Mouse (Mus musculus): ENCODE data around the gene Gm20388.

The Gm20388 gene

DNA sequence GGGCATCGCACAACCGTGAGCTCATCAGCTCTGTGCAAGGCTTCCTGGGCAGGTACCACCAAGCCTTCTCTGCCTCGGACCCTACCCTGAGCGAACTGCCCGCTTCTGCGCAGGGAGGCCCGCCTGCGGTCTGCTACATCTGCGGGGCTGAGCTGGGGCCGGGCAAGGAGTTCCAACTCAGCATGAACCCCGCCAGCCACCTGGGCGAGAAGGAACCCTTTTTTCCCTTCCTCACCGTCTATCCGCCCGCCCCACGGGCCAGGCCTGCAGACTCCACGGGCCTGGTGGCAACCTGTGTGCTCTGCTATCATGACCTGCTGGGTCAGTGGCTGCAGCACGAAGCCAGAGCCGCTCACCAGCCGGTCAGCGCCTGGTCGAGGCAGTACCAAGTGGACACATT, 319.4 kb downstream of the Gm20388 start:
- no peak for DNase-seq (ENCODE audit: low spot score)

DNA sequence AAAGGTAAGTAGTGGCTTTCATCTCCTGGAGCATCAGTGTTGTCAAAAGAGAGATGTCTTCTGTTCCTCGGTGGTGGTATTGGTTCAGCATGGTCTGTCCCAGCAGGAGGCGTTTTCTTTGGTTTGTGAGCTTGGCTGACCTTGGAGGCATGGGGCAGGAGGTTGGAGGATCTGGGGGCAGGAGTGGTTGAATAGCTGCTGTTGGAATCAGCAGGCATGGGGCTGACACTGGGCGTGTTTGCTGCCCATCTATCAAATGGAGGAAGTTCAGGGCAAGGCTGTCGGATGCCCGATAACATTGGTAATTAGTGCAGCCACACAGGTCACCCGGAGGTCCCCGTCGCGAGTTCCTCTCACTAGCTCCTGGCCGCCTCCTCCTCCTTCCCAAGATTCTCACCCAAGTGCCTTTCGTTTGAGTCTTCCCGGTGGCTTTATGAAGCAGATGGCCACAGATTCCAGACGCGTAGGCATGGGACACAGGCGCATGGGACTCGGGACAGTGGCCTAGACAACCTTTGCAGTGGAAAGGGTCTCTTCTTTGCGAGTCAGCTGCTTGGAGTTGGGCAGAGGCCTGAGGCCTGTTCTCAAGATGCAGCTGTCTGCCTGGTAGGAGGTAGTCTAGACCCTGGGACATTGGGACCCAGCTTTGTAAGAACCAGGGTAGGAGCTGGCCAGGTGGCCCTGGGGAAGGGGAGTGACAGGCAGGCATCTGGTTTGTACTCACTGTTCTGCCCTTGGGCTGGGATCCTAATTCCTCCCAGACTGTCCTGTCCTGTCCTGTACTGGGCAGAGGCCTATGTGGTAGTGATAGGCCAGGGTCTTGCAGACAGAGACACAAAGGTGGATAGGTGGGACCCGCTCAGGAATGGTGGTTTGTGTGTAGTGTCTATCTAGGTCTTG, 320.3 kb downstream of the Gm20388 start:
- no peak for DNase-seq (ENCODE audit: low spot score)

DNA sequence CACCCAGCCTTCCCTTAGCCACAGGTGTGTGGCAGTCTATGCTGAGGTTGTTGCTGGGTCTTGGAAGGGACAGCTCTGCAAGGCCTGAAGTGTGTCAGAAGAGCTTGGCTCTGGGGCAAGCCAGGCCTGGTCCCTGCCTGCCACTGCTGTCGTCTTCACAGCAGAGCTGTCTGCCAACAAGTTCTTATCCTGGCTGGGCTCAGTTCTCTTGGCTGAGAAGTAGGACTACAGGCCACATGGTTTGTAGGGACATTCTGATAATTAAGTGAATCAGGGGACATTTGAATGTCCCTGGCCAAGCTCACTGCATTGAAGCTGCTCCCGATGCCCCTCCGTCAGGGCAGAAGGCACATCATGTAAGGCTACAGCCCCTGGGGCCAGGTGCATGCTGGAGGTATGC, 321.2 kb downstream of the Gm20388 start:
- no peak for DNase-seq (ENCODE audit: low spot score)

DNA sequence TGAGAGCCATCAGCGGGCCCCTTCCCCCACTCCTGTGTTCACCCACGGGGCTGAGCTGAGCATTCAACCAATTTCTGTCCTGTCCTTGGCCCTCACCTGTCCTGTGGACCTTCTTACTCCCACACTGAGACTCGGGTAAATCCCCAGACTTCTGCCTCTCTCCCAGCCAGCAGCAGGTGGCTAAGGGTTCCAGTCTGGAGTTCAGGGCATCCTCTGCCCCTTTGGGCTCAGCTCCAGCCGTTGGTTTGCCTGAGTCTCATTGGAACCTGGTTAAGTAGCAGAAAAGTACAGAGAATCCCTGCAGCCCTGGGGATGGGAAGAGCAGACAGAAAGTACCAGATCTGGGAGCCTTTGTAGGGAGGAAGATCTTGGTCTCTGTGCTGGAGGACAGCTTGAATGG, 321.8 kb downstream of the Gm20388 start:
- no peak for DNase-seq (ENCODE audit: low spot score)

DNA sequence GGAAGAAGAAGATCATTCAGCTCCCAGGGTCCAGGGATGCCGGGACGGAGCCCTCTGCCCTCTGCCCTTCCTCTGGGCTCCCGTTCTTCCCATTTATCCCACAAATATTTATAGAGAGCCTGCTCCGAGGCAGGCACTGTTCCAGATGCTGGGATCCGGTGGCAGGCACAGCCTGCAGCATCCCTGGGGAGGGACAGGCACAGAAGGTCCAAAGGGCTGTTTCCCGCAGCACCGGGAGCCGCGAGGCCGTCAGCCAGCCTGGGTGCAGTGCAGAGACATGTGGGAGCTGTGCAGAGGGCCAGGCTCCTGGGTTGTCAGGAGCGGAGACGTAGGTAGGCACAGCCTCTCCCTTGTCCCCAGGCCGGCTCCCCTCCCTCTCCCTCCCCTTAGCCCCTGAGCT, 322.3 kb downstream of the Gm20388 start:
- no peak for DNase-seq (ENCODE audit: low spot score)

DNA sequence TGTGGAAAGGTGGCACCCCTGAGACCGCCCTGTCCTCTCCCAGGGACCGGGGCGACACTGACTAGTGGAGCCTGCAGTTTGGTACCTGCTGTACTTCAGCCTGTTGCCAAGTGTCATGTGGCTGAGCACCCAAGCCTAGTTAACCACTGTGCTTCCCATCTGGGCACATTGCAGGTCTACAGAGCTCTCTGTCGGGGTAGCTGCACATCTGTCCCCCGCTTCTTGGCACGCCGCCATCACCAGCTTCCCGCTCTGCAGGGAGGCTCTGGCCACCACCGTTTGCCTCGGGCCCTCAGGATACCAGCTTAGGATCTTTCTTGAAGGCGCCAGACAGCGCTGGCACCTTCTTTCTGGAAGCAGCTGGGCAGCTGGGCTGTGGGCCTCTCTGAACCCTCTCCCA, 323.8 kb downstream of the Gm20388 start:
- no peak for DNase-seq (ENCODE audit: low spot score)

DNA sequence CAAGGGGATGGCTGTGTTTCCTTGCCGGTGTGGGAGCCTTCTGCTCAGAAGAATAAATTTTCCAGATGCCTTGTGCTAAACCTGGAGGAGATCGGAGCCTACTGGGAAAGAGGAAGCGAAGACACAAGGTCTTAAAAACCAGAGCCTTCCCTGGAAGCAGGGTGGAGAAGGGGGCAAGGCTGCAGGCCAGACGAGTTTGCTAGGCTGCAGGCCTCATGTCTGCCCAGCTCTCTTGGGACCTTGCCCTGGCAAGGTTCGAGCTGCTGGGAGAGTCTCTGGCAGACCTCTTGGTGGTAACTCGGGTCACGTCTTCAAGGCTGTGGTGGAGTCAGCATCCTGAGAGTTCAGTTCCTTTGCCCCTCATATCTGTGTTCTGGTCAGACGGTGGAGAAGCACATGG, 324.2 kb downstream of the Gm20388 start:
- no peak for DNase-seq (ENCODE audit: low spot score)

DNA sequence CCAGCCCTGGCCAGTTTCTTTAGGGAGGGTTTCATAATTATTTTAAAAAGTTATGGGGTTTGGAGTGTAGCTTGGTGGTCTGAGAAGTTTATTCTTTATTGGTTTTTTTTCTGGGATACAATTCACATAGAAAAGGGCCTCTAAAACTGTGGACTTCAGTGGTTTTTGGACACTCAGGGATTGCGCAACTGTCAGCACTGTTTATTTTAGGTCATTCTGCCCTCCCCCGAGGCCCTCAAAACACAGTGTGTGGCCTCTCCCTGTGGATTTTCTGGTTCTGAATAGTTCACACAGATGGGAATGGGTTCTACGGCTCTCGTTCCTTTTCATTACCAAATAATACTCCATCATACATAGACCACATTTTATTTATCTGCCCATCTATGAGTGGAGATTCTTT, 332.6 kb downstream of the Gm20388 start:
- DNase-seq (ENCODE audit: low spot score) = no peak

DNA sequence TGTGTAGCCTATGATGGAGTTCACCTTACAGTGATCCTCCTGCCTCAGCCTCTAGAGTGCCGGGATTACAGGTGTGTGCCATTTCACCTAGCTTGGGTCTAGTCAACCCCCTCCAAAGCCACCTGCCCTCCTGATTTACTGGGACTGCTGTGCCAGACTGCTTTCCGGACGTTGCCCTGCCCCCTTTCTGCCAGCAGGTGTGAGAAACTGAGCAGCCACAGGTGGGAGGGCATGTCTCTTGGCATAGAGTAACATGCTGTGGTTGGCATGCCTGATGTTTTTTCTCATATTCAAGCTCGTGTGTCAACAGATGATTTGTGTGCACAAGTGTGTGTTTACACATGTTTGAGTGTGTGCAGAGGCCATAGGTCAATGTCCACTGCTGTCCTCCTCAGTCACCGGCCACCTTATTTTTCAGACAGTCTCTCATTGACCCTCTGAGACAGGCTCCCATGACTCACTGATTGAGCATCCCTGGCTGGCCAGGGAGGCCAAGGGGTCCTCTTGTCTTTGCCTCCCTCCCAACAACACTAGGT, 333.3 kb downstream of the Gm20388 start:
- DNase-seq (ENCODE audit: low spot score) = no peak

DNA sequence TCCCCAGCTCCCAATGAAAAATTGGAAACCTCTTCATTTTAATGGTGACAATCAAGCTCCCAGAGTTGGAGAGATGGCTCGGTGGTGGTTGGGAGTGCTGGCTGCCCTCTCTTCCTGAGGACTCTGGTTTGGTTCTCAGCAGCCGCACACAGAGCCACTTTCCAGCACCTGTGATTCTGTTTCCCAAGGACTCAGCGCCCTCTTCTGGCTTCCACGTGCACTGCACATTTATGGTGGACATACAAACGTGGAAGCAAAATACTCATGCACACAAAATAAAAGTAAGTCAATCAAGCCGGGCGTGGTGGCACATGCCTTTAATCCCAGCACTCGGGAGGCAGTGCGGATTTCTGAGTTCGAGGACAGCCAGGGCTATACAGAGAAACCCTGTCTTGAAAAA, 333.9 kb downstream of the Gm20388 start:
- no peak for DNase-seq (ENCODE audit: low spot score)

DNA sequence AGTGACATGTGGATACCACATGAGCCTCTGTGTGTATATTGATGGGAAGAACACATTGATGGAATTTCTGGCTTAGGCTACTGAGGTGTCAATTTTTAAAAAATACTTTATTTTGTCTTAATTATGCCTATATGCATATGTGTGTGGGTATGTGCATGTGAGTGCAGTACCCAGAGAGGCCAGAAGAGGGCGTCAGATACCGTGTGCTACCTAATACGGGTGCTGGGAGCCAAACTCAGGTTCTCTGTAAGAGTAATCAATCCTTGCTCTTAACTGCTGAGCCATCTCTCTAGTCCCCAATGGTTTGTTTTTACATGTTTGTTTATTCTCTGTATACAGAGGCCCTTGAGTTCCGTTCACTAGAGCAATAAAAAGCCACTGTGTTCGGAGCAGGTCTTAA, 337.0 kb downstream of the Gm20388 start:
- DNase-seq (ENCODE audit: low spot score) = no peak

DNA sequence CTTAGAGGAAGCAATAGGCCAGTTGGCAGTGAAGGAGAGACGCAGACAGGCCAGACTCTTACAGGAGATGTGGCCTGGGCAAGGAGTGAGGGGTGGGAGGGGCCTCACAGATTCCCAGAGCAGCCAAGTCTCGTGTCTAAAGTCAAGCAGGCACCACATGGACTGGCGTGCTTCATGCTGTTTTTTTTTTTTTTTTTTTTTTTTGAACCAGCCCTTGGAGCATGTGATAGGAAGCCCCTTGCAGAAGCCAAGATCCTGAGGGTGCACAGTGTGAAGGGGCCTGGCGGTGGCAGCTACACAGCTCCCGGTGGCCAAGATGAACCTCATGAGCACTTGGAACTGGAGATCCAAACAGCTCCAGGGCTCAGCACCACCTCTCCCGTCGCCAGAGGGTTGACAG, 337.4 kb downstream of the Gm20388 start:
- no peak for DNase-seq (ENCODE audit: low spot score)

DNA sequence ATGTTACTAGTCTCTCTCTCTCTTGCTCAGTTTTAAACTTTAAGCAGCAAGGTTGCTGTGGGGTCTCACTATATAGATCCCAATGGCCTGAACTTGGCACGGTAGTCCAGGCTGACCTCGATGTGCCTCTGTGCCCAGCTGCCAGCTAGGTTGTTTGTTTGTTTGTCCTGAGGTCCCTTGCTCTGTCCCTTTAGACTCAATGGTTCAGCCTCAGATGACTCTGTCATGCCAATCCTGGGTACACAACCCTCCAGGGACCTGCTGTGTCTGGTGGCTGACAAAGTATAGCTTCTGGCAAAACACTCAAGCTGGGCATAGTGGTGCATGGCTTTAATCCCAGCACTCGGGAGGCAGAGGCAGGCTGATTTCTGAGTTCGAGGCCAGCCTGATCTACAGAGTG, 337.8 kb downstream of the Gm20388 start:
- no peak for DNase-seq (ENCODE audit: low spot score)

DNA sequence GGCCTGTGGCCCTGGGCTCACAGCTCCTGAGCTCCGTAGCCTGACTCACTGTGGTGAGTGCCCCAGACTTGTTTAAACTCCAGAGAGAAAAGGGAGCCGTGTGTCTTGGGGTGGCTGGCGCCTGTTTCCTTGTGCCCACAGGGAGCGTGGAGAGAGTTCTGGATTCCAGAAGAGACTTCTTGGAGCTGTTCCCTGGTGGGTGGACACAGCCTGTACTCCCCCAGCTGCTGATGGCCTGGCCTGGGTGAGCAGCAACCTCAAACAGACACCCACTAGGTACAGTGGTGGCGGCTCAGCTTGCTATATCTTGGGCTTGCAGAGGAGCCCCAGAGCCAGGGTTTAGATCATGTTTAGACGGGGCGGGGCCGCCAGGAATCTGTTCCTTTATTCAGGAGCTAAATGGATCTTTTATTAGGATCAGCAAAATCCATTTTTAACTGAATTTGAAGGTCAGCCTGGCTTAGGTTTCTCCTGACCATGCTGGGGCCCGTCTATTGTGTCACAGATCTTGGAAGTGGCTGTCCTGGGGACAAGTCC, 339.2 kb downstream of the Gm20388 start:
- DNase-seq (ENCODE audit: low spot score) = no peak

DNA sequence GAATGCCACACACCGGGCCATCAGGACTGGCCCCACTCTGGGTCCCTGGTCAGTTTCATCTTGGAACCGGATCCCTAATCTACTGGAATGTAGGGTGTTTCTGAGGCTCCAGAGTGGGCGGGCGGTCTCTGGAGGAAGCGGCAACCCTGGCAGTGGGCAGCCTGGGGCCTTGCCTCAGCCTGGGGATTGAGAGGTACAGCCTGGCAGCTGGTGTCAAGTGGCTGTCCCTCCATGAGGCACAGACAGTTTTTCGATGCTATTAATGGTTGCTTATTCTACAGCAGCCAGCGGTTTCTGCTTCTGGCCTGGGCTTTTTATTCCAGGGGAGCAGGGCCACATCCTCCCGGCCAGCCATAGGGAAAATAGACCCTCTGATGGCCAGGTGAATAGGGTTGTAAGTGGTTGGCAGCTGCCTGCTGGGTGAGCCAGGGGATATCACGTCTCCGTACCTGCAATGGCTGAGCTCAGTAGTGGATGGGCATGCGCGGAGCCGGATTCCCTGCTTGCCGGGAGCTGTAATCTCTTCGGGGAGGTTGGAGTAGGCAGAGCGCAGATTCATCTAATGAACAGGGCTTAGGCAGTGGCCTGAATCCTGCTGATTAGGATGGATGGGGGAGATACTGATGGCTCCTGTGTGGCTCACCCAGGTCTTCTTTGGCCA, 340.2 kb downstream of the Gm20388 start:
- DNase-seq (ENCODE audit: low spot score) = peak; percentile 47

DNA sequence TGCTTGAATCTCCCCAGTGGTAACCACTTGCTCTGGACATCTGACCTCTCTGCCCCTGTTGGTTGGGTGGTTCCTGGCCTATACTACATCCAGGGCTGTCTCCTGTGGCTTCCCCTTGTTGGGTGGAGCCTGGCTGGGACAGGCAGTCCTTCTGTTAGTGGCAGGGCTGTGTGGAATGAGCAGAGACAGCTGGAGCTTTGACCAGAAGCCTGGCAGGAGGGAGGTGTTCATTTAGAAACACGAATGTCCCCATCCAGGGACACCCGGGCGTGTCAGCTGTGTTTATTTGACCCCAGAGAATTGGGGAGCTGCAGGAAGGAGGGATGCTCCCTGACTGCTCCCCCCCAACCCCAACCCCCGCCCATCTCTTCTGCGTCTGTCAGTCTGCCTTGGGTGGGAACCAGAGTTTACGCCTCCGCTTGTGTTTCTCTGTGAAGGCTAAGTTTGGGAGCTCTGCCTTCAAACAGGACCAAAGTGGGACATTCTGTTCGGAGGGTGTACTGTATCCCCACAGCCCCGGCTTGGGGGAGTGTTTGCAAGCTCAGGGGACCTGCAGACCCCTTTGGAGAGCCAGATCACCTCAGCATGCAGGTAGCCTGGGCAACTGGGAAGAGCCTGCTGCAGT, 340.9 kb downstream of the Gm20388 start:
- no peak for DNase-seq (ENCODE audit: low spot score)

DNA sequence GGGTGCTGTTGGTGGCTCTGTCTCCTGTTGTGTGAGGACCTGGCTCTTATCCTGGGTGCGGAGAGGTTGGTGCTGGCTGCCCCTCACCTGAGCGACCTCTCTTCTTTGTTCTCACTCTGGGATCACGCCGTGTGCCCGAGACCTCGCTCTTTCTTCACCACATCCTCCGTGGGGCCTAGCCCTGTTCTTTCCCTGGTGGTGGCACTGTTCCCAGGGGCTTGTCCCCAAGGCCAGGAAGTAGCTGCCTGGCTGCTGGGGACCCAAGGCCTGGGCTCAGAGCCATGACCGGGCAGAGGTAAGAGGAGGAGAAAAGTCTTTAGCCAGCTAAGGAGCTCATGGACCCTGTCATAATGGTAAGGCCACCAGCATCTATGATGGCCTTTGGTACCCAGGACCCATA, 343.0 kb downstream of the Gm20388 start:
- no peak for DNase-seq (ENCODE audit: low spot score)

DNA sequence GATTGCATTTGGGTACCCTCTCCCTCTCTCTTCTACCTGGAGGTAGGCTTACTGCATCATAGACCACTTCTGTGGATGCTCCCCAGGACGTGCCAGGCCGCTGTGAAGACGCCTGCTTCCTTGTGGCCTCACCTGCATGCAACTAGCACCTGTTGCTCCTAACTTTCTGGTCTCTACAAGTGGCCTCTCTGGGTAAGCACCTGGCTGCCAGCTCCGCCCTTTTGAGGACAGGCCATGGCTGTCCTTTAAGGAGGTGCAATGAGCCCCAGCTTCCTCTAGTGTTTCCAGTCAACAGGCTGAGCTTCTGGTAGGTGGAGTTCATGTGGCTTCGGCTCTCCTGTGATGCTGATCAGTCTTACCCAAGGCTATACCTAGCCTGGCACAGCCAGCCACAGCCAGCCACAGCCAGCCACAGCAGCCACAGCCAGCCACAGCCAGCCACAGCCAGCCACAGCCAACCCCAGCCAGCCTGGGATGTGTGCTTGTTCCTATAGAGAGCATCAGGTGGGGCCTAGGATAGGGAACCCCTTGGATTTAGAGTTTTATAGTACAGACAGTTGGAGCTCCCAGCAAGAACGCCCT, 344.9 kb downstream of the Gm20388 start:
- no peak for DNase-seq (ENCODE audit: low spot score)

DNA sequence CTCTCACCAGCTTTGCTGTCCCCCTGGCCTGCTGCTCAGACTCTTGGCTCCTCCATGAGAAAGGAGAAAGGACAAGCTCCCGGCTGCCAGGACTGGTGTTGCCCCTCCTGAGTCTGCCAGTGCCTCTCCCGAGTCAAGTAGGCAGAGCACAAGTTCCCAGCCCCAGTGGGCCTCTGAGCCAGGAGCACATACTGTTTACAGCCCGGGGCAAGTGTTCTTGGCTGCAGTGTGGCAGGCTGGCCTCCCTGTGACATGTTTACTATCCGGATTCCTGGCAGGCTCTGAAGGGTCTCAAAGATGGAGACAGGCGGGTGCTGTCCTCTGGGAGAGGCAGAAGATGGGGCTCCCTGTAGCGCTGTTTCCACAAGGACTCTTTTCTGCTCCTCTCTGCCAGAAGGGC, 346.3 kb downstream of the Gm20388 start:
- no peak for DNase-seq (ENCODE audit: low spot score)

DNA sequence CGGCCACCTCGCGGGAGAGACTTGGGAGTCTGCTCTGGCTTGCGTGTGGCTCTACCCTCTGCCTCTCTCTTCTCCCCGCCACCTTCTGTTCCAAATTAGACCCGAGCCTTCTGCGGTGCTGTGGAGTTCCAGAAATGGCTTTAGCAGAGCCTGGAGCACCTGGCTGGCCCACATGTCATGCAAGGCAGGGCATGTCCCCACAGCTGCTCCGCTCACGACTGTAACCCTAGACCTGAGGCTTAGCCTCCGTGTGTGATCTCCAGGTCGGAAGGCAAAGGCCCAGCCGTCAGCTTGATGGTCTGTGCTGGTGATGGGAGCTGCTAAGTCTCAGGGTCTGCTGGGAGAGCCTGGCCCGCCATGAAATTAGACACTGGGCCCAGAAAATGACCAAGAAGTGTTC, 348.6 kb downstream of the Gm20388 start:
- no peak for DNase-seq (ENCODE audit: low spot score)

DNA sequence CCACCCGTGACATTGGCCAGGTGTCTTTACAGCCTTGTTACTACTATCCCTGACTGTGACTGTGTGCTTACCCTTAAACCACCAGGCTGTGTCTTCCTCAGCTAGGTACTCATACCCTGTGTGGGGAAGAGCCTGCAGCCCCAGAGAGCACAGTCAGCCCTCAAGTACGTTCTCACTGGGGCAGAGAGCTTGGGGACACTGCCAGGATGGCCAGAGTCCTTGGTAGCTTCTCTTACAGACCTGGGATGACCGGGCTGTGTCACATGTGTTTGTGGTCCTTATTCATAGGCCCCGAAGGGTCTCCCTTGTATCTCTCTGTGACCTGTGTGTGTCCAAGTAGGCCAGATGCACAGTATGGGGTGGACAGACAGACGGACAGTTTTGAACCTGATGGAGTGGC, 350.0 kb downstream of the Gm20388 start:
- DNase-seq (ENCODE audit: low spot score) = no peak

Measured in retina, embryonic 14.5 days (tissue).